Mouse (Mus musculus): ENCODE measurements around the gene Anxa3.

The Anxa3 gene

DNA sequence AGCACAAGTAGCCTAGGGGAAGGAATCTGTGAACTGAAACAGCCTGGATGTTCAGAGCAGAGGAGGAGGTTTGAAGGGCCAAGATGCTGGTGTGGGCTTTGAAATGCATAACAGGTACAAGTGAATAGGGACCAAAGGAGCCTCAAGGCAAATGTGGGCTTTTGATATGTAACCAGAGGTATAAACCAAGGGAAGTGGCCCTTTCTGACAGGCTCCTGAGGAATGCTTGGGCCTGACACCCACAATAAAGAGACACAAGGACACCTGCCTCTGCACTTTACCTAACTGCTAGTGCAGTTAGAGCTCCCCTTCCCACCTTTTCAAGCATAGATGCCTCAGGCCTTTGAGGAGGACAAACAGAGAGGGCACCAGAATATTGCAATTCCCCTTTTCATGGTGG lies 54.8 kb downstream of the Anxa3 start:
- DNase-seq (ENCODE audit: low spot score in 2 of 2), result no peak

DNA sequence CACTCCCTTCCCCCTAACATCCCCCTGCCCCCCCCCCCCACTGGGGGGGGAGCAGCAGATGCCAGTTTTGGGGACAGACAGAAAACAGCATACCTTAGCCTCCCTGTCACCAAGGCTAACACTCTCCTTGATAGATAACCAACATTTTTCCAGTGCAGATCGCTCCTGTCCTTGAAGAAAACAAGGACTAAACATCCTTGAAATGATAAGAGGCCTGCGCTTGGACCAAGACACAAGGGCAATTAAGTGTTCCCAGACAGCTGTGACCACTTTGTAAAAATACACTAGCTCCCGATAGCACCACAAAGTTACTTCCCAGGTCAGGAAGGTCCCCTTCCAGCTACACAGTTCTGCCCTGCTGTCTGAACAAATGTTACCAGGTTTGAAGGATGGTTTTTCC lies 55.2 kb downstream of the Anxa3 start:
- no peak for DNase-seq (ENCODE audit: low spot score in 2 of 2)

DNA sequence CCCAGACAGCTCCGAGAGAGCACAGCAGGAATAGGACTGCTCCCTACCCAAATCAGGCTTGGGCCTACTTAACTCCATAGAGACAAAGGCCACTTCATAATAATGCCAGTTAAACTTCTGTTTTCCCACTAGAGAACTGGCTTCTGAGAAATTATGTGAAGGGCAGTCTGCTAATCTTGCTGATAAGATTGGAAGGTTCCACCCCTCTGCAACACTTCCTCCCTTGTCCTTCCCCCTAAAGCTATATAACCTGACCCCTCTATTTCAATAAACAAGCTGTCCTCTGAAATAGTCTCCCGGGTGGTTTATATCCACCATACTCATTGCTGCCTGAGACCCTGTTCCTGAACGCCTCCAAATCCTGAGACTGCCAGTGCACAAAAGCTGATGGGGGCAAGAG lies 56.1 kb downstream of the Anxa3 start:
- DNase-seq (ENCODE audit: low spot score in 2 of 2), result no peak

DNA sequence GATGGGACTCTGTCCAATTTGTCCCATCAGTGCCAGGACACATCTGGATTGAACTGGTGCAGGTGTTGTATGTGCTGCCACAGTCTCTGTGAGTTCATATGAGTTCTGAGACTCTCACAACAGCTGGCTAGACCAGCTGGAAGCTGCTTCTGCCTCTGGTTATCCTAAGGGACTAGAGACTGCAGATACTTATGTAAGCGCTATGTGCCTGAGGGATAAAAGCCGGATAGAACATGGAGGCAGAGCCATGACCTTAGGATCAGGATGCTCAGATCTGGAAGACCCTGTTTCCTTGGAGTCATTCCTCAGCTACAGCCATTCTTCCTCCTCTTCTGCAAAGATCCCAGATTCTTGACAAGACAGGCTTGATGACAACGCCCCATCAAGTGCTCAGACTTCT lies 60.3 kb downstream of the Anxa3 start:
- DNase-seq (ENCODE audit: low spot score in 2 of 2), result no peak

DNA sequence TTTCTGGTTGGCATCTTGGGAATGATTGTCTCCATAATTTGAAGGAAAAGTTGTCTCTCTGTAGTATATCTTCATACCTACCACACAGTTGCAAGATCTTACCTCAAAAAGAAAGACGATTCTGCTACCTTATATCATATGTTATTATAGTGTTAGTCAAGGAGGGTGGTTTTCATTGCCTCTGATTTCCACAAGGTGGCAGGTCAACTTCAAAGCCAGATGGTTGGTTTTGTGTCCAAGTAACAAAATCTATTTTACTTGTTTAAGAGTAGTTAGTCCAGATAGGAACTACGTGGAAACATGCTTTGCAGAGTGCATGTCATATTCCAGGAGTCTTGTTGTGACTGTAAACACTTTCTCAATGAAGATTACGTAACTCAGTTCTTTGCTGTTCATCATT lies 61.2 kb downstream of the Anxa3 start:
- no peak for DNase-seq (ENCODE audit: low spot score in 2 of 2)

DNA sequence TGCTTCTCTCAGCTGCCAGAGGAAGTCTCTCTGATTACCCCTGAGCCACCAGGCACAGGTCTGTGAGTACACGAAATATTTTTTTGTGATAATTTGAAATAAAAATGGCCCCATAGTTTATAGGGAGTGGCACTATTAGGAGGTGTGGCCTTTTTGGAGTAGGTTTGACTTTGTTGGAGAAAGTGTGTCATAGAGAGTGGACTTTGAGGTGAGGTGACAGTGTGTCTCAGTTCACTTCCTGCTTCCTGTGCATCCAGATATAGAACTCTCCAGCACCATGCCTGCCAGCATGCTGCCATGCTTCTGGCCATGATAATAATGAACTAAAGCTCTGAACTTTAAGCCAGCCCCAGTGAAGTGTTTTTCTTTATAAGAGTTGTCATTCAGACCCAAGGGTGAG lies 66.8 kb downstream of the Anxa3 start:
- DNase-seq (ENCODE audit: low spot score in 2 of 2), result no peak

DNA sequence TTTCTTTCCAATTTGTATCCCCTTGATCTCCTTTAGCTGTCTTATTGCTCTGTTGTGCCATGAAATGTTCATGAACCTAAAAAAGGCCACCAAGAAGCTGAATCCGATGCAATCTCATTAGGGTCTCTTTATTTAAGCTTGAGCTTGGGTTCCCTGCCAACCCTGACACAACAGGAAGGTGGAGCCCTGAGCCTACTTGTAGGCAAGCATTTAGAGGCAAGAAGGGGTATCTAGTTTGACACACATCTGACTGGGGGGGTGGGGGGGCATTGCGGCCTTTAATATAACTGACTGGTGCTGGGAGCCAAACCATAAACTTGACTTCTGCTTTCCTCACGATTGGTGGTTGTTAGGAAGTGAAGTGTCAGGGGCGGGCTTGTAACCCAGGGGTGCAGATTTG lies 74.0 kb downstream of the Anxa3 start:
- no peak for DNase-seq (ENCODE audit: low spot score in 2 of 2)

DNA sequence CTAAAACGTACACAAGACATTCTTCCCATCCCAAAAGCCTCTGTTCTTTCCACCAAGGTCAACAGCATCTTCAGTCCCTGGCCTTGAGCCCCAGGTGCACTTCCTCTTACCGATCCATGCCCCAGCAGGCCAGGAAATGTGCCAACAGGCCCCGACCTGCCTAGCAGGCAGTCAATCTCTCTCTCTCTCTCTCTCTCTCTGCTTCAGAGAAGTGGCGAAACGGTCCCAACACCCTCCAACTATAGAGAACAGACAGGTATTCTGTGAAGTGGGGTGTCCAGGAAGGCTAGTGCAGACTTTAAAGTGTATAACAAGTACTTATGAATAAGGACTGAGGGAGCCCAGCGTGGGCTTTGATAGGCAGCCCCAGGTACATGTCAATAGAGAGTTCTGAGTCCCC lies 75.8 kb downstream of the Anxa3 start:
- DNase-seq (ENCODE audit: low spot score in 2 of 2), result no peak

DNA sequence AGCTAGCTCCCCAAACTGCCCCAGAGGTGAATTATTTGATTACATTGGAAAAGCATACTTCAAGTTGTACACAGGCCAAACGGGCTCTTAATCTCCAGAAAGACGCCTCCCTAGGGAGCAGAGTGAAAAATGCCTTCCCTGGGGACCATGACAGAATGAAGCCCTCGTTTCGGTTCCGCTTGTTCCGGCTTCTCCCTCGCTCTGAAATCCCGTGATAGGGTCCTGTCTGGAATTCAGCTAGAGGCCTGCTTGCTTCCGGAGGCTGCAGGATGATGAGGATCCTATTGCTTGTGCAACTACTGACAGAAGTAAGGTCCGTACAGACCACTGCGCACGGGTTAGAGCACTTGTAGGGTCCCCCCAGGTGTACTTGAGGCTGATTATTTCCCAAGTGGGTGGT lies 77.9 kb downstream of the Anxa3 start:
- no peak for DNase-seq (ENCODE audit: low spot score in 2 of 2)

DNA sequence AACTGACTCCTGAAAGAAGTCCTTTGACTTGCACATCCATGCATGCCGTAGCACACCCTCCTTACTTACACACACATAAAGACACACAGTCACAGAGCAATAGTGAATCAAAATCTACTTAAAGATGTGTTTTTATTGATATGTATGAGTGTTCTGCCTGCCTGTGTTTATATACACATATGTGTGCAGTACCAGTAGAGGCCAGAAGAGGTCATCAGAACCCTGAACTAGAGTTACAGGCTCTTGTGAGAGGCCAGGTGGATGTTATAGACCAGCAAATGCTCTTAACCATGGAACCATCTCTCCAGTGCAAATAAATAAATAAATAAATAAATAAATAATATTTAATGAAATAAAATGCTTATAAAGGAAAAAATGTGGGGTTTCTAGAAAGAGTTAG lies 85.0 kb downstream of the Anxa3 start:
- DNase-seq (ENCODE audit: low spot score in 2 of 2), result peak; percentile 40 to 65

DNA sequence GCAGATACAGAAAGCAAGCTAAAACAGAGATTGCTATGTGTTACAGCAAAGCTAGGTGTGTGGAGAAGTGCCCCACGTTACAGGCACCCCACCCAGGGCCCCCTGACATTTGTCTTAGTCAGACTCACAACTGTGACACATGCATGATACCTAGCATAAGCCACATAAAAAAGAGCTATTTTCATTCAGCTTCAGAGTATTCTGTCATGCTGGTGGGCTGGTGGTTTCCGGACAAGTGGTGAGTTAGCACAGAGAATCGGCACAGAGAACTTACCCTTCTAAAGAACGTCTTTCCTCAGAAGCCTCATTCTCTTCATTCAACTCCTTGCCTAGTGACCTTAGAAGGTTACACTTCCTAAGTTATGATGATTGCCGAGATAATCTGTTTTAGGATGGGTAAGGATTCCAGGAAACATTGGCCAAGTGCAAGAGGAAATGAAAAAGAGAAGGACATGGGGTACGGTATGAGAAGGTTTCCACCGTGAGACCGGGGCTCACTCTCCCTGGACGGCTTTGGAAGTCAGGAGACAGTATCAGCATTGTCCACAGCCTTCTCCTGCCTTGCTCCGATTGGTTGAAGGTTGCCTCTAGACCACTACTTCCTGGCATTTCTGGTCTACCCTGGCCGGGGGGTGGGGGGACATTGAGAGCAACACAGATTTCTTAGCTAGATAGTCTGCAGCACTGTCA lies 85.9 kb downstream of the Anxa3 start:
- DNase-seq (ENCODE audit: low spot score in 2 of 2), result peak; percentile 11 to 16

DNA sequence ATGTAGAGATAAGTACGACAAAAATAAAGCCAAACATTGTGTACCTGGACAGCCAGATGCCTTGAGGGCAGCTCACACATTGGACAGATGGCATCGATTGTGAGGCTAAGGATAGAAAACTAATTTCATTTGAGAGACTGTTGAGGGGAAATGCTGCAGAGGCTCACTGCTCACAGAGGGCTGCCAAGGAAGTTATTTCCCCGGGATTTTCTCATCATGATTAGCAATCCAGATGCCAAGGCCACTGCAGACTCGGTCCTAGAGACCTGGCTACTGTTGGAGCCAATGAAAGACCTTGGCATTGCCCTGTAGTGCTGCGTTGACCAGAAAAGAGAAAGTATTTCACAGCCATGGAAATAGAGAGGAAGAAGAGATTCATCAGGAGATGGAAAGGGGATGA lies 87.1 kb downstream of the Anxa3 start:
- no peak for DNase-seq (ENCODE audit: low spot score in 2 of 2)

DNA sequence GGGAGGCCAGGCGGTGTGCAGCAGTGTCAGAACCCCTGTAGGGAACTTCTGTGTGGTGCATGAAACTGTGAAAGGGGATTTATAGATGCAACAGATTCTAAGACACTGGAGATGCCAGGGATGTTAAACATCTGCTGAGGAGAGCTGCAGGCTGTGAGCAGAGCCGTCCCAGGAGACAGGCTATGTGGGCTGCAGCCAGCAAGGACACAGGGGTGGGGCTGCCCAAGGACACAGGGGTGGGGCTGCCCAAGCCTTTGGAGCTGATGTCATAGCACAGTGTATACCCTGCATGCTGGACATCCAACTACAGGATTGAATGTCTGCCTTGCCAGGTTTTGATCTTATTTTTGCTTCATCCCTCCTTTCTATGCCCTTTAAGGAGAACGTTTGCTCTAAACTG lies 88.0 kb downstream of the Anxa3 start:
- no peak for DNase-seq (ENCODE audit: low spot score in 2 of 2)

DNA sequence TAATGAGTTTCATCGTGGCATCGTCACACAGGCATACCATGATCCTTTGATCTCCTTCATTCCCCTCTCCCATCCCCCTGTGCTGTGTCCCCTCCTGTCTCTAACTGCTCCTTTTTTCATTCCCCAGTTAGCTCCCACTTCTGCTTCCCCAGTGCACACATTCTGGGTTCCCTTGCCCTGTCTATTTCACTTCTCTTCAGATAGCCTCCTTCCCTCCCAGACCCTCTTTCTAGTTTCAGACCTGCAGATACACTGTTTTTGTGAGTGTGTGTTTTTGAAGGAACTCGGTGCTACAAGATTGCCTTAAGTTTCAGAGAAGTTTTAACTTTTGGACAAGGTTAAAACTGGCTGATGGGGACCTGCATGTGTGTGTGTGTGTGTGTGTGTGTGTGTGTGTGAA lies 88.5 kb downstream of the Anxa3 start:
- DNase-seq (ENCODE audit: low spot score in 2 of 2), result no peak

DNA sequence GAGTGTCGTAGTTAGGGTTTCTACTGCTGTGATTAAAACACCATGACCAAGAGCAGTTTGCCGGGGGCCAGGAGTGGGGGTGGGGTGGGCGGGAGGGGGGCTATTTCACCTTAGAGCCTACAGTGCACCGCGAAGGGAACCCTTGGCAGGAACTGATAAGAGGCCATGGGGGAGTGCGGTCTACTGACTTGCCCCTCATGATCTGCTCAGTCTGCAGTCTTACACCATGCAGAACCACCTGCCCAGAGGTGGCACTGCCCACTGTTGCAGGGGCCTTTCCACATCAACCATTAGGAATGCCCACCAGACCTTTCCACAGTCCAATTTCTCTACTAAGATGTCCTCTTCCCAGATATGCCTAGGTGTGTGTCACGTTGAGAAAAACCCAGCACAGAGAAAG lies 92.1 kb downstream of the Anxa3 start:
- no peak for DNase-seq (ENCODE audit: low spot score in 2 of 2)

DNA sequence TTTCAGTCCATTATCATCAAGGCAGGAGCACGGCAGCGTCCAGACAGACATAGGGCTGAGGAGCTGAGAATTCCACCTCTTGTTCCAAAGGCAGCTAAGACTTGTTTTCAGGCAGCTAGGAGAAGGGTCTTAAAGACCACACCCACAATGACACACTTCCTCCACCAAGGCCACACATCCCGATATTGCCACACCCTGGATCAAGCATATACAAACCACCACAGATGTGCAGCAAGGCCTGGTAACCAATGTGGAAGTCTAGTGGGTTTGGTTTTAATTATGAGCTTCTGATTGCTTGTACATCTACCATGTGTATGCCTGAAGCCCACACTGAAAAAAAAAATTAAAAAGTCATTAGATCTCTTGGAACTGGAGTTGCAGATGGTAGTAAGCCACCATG lies 95.3 kb downstream of the Anxa3 start:
- DNase-seq (ENCODE audit: low spot score in 2 of 2), result no peak

DNA sequence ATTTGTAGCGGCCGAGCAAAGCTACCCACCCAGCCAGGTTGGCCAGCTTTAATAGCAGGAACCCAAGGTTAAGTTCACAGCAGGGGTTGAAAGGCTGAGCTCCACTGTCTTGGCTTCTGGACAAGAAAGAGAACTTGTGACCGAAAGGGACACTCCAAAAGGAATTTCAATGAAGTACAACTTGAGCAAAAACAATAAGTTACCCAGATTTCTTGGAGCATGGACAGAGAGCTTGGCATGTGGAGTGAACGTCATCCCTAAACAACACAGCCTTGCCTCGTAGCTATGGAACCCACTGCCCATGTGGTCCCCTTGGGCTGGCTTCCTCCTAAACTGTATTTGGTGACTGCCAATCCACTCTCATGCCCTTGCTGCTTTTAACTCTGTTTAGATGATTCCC lies 97.2 kb downstream of the Anxa3 start:
- no peak for DNase-seq (ENCODE audit: low spot score in 2 of 2)
